Mouse (Mus musculus) kidney, postnatal 0 days (tissue): ENCODE data around the gene Fam170b. TPM values are rescaled to one million over a fixed set of nuclear protein-coding genes. Genes with fewer than 3 reads are reported as not detected.

Source experiments
- ATAC-seq: fragments of 200-750 bp; cut with Nextera tagmentation; replicated peaks from 2 replicates; pipeline ENCODE4 v1.8.0; 2017; ENCODE audit warnings: low read depth, moderate number of reproducible peaks, moderate TSS enrichment, moderate library complexity; ENCODE audit not compliant: low FRiP score
- DNase-seq: peaks from one replicate; pipeline ENCODE4 v3.0.0-alpha.2; 2016; ENCODE audit warnings: low spot score
- H3K27ac ChIP-seq: fragments of 300-500 bp; sonication (generic); 2 replicates; pipeline ENCODE4 v1.5.1; 2014; ENCODE audit warnings: mild to moderate bottlenecking
- H3K27me3 ChIP-seq: fragments of 300-500 bp; sonication (generic); 2 replicates; pipeline ENCODE4 v1.6.1; 2014; ENCODE audit warnings: low read length, mixed read lengths; ENCODE audit not compliant: insufficient read depth
- H3K36me3 ChIP-seq: fragments of 300-500 bp; sonication (generic); 2 replicates; pipeline ENCODE4 v1.6.1; 2014; ENCODE audit warnings: low read length, mixed read lengths; ENCODE audit not compliant: insufficient read depth
- H3K4me1 ChIP-seq: fragments of 300-500 bp; sonication (generic); replicated peaks from 2 replicates; pipeline ENCODE4 v1.6.1; 2014; ENCODE audit warnings: antibody characterized with exemption, low read length, mixed read lengths; ENCODE audit not compliant: insufficient read depth
- H3K4me2 ChIP-seq: fragments of 300-500 bp; sonication (generic); 2 replicates; pipeline ENCODE4 v1.6.1; 2014; ENCODE audit warnings: mild to moderate bottlenecking, low read length, moderate library complexity, mixed read lengths
- H3K4me3 ChIP-seq: fragments of 300-500 bp; sonication (generic); replicated peaks from 2 replicates; pipeline ENCODE4 v1.5.1; 2014; ENCODE audit warnings: low read depth, low read length
- H3K9ac ChIP-seq: fragments of 300-500 bp; sonication (generic); 2 replicates; pipeline ENCODE4 v1.6.1; 2014; ENCODE audit warnings: low read depth, low read length
- H3K9me3 ChIP-seq: fragments of 300-500 bp; sonication (generic); replicated peaks from 2 replicates; pipeline ENCODE4 v1.6.1; 2016; ENCODE audit warnings: low read length, inconsistent platforms, mixed read lengths
- CTCF ChIP-seq: IDR thresholded peaks from 2 replicates; pipeline ENCODE4 v1.5.1; 2016; ENCODE audit warnings: antibody characterized with exemption, low read depth, mild to moderate bottlenecking, moderate library complexity
- WGBS: fragments of 180-500 bp; shearing (Covaris S2); extraction: QIAGEN DNeasy Blood & Tissue Kit; methylation state at CpG from one replicate; pipeline ENCODE4 v1.1.7; 2014; 5-methylcytosine and 5-hydroxymethylcytosine counted together
- polyA plus RNA-seq: library from polyadenylated mRNA; unstranded; fragments of >200 nt; fragmentation: Nextera tagmentation; extraction: Ambion mirVana; gene quantifications from 2 replicates; pipeline ENCODE4 v1.2.1, GENCODE M21; 2015

Fam170b gene
- polyA plus RNA-seq, 1 experiment from 2014 or later: 0.04 TPM

DNA sequence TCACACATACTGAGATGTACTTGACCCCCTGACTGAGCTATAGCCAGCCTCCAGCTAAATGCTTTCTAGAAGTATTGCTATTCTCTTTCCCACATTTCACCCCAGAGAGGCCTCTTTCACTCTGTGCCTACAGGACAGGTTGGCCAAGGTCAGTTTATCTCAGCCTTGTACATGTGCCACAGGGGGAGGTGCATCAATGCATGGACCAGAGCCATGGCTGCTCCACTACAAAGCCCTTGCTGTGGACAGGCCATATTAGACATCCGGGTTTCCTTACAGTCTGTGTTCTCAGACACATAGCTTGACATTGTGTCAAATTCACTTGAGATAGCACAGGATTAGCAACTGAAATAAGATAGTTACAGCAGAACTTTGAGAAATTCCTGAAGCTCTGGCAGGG is 47.9 kb downstream of the Fam170b start:
- Histone ChIP-seq H3K4me1 (peaks cover 8% of the 10 kb centered on the region; the same call in 1 of the 2 replicates), H3K36me3 (no peaks in the 10 kb centered on the region), H3K4me3 (no peak overlapping the region), H3K9me3 (no peaks in the 10 kb centered on the region), H3K9ac (no peak overlapping the region), H3K4me2 (no peak overlapping the region), H3K27me3 (no peaks in the 10 kb centered on the region), H3K27ac (no peak overlapping the region)
- whole genome bisulfite sequencing: 71% methylated on average over 1 of the region's 1 CpGs
- ATAC-seq (no peak), DNase-seq (no peak)
- no peak for TF ChIP-seq CTCF

Other genes with a start within 250 kb of the Fam170b start
- 0.04 TPM in 1 of 2 replicates, not detected in the other for gene Prrxl1, start 234.6 kb upstream of the Fam170b start, polyA plus RNA-seq
- 0.04 and 0.12 TPM in 2 replicates for gene 3425401B19Rik, start 148.7 kb upstream of the Fam170b start, polyA plus RNA-seq
- gene Tmem273, start 48.0 kb upstream of the Fam170b start, polyA plus RNA-seq: 0.20 and 0.30 TPM in 2 replicates
- gene Vstm4, start 22.8 kb downstream of the Fam170b start, polyA plus RNA-seq: 45.2 and 47.4 TPM in 2 replicates
- 0.56 and 0.72 TPM in 2 replicates for gene Lrrc18, start 157.4 kb downstream of the Fam170b start, polyA plus RNA-seq